24 mouse cellular contexts compared by ENCODE assay signal in the genomic region with DNA sequence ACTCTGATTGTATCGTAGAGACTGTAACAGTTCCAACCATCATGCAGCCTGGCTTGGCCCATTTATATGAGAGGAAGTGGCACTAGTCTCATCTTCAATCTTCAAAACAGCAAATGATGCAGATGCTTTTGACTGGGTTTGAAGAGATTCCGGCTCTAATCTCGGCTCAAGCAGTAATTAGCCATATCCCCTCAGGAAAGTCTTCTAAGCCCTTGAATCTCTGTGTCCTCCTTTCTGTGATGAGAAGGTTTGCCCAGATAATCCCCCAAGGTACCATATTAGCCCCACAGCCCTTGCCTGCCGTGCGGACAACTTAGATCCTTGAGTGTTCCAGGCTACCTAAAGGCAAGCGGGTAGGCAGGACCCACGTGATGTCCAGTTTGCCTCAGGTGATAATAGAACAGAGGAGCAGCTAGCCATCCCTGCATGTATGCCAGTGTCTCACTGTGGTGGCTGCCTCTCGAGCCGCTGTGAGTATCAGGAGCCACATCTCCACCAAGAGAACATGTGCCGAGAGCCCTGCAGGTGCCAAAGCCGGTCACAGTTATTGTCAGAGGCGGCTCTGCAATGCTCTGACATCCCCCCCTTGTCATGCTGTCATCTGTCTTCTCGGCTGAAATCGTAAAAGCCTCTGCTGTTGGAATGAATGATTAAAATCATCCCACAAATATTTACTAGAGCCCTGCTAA.
A peak's percentile ranks its signal among the peaks of the same experiment; 100 is the strongest.
DNase-seq lines count a peak whose midpoint lies in the region; ATAC-seq and TF ChIP-seq lines count a peak whose summit lies in the region.
"Had no signal": no experiment of that assay in that cellular context is flagged by ENCODE, and none has a peak within 500 bp of the region (broad histone marks: within the 10 kb centered on the region; RNA-seq: fewer than 3 reads in every experiment).

No protein-coding gene starts in this region.

- no peak for TF ChIP-seq CTCF in layer of hippocampus, adult 2 months (conservative IDR thresholded peaks at IDR 0.05)

- H3K27ac ChIP-seq in forebrain, embryonic 13.5 days, result peak overlapping the region; percentile 14
- no peak overlapping the region for H3K27ac ChIP-seq in forebrain, embryonic 10.5 days
- peak overlapping the region; percentile 67 for H3K27ac ChIP-seq in layer of hippocampus, adult 2 months
- H3K27ac ChIP-seq: heart, embryonic 13.5 days; hindbrain, embryonic 12.5 days; limb, embryonic 15.5 days; liver, embryonic 14.5 days; lung, embryonic 15.5 days had no signal

- no peak overlapping the region for H3K4me2 ChIP-seq in forebrain, embryonic 13.5 days
- H3K4me2 ChIP-seq: heart, embryonic 13.5 days; hindbrain, embryonic 12.5 days; limb, embryonic 15.5 days; lung, embryonic 15.5 days had no signal

- H3K9me3 ChIP-seq in forebrain, embryonic 13.5 days (replicated peaks), result 0 out of 2 replicates have a peak, but pooled peaks cover 3% of the 10 kb centered on the region
- peaks cover 7% of the 10 kb centered on the region; the same call in 1 of the 2 replicates for H3K9me3 ChIP-seq in forebrain, embryonic 10.5 days
- H3K9me3 ChIP-seq: hindbrain, embryonic 12.5 days; limb, embryonic 15.5 days; lung, embryonic 15.5 days had no signal

- no peaks in the 10 kb centered on the region for H3K27me3 ChIP-seq in forebrain, embryonic 13.5 days
- H3K27me3 ChIP-seq in forebrain, embryonic 10.5 days (ENCODE audit: poor library complexity, severe bottlenecking), result peaks cover 3% of the 10 kb centered on the region; the same call in 1 of the 2 replicates
- H3K27me3 ChIP-seq: heart, embryonic 13.5 days; hindbrain, embryonic 12.5 days; limb, embryonic 15.5 days; lung, embryonic 15.5 days had no signal

- no peak for ATAC-seq in forebrain, embryonic 13.5 days
- no peak for ATAC-seq in cerebellum, adult (ENCODE audit: insufficient number of reproducible peaks, low FRiP score, low TSS enrichment)
- ATAC-seq: forebrain, embryonic 14.5 days had no signal

- WGBS in forebrain, embryonic 13.5 days, result 81% methylated on average over 14 of the region's 14 CpGs
- 85% methylated on average over 14 of the region's 14 CpGs for WGBS in forebrain, embryonic 10.5 days

- DNase-seq in forebrain, embryonic 10.5 days (ENCODE audit: extremely low spot score, low spot score), result no peak
- no peak for DNase-seq in layer of hippocampus, adult 2 months (ENCODE audit: low spot score in 2 of 2)
- DNase-seq in layer of hippocampus, adult 8-10 months (ENCODE audit: low spot score in 2 of 2), result no peak
- DNase-seq in mesoderm, embryonic 11.5 days (ENCODE audit: low read depth, low spot score), result peak; percentile 48
- peak; percentile 25 for DNase-seq in retina, adult 2 months (ENCODE audit: low read depth, low spot score)
- no peak for DNase-seq in right cerebral cortex, postnatal 25 days
- DNase-seq: adrenal gland, postnatal 10 days; cerebellum, adult 9-10 months; gastrocnemius, postnatal 10 days; heart, postnatal 14 days; kidney, postnatal 25 days; lung, postnatal 36 days; right cerebral cortex, postnatal 4 days; thymus, postnatal 14 days had no signal

- no peak overlapping the region for H3K9ac ChIP-seq in forebrain, embryonic 13.5 days
- H3K9ac ChIP-seq: heart, embryonic 13.5 days; hindbrain, embryonic 12.5 days; limb, embryonic 15.5 days; liver, embryonic 14.5 days; lung, embryonic 15.5 days had no signal

- peaks cover 15% of the 10 kb centered on the region for H3K4me1 ChIP-seq in forebrain, embryonic 13.5 days
- peaks cover under 1% of the 10 kb centered on the region; the same call in 1 of the 2 replicates for H3K4me1 ChIP-seq in forebrain, embryonic 10.5 days
- H3K4me1 ChIP-seq: lung, embryonic 15.5 days had no signal

- peaks cover 14% of the 10 kb centered on the region for H3K36me3 ChIP-seq in forebrain, embryonic 13.5 days (ENCODE audit: poor library complexity, severe bottlenecking)
- H3K36me3 ChIP-seq in forebrain, embryonic 10.5 days (replicated peaks), result no peaks in the 10 kb centered on the region
- H3K36me3 ChIP-seq: heart, embryonic 13.5 days; hindbrain, embryonic 12.5 days; lung, embryonic 15.5 days had no signal

- no peak overlapping the region for H3K4me3 ChIP-seq in forebrain, embryonic 13.5 days
- no peak overlapping the region for H3K4me3 ChIP-seq in forebrain, embryonic 10.5 days
- no peak overlapping the region for H3K4me3 ChIP-seq in layer of hippocampus, adult 2 months
- H3K4me3 ChIP-seq: heart, embryonic 13.5 days; hindbrain, embryonic 12.5 days; limb, embryonic 15.5 days; lung, embryonic 15.5 days; megakaryocyte, embryonic 14.5 days; myocyte had no signal

Comparison
In these comparisons a context has a peak if more than half of its experiments do, and no peak if none do; other contexts are left out.
1. DNase-seq: peak in mesoderm, embryonic 11.5 days (single experiment) and retina, adult 2 months (single experiment); none in forebrain, embryonic 10.5 days (single experiment), layer of hippocampus, adult 2 months (0 of 2), layer of hippocampus, adult 8-10 months (0 of 2) and right cerebral cortex, postnatal 25 days (single experiment).